Comparison of ENCODE assay signal across 20 mouse cellular contexts in genomic region chr14:62447214-62447548, GRCm38 (mm10). TPM values are rescaled to one million over a fixed set of nuclear protein-coding genes. Genes with fewer than 3 reads are reported as not detected.
DNase-seq lines count a peak whose midpoint lies in the region; ATAC-seq and TF ChIP-seq lines count a peak whose summit lies in the region.
"Had no signal": no experiment of that assay in that cellular context is flagged by ENCODE, and none has a peak within 500 bp of the region (broad histone marks: within the 10 kb centered on the region; RNA-seq: fewer than 3 reads in every experiment).

No protein-coding gene starts in this region.

- no peak for TF ChIP-seq POLR2A in brain, embryonic 14.5 days (IDR thresholded peaks at IDR 0.05; ENCODE audit: borderline replicate concordance, extremely low read depth, insufficient read depth, insufficient read length, poor library complexity, severe bottlenecking)
- no peak for TF ChIP-seq POLR2A in kidney, adult 2 months (IDR thresholded peaks at IDR 0.05; ENCODE audit: low read depth, low read length)

- H3K4me1 ChIP-seq in lung, embryonic 14.5 days (ENCODE audit: insufficient read depth) = no peaks in the 10 kb centered on the region
- H3K4me1 ChIP-seq in intestine, embryonic 16.5 days (ENCODE audit: control insufficient read depth, insufficient read depth, low read length) = peaks cover 6% of the 10 kb centered on the region; the same call in 1 of the 2 replicates
- peaks cover 3% of the 10 kb centered on the region; the same call in 1 of the 2 replicates for H3K4me1 ChIP-seq in kidney, adult 2 months (ENCODE audit: control insufficient read depth, insufficient read depth, low read length)
- H3K4me1 ChIP-seq: limb, embryonic 15.5 days had no signal

- no peak overlapping the region for H3K27ac ChIP-seq in lung, embryonic 14.5 days (ENCODE audit: low read depth)
- H3K27ac ChIP-seq in intestine, embryonic 16.5 days (ENCODE audit: low read length) = no peak overlapping the region
- no peak overlapping the region for H3K27ac ChIP-seq in kidney, adult 2 months (ENCODE audit: insufficient read depth, low read depth, low read length)
- H3K27ac ChIP-seq: limb, embryonic 15.5 days; neural tube, embryonic 13.5 days had no signal

- TF ChIP-seq CTCF in lung, embryonic 14.5 days (IDR thresholded peaks at IDR 0.05; ENCODE audit: low read depth) = no peak
- no peak for TF ChIP-seq CTCF in brain, embryonic 14.5 days (IDR thresholded peaks at IDR 0.05; ENCODE audit: borderline replicate concordance, extremely low read depth, insufficient read depth, insufficient read length)
- TF ChIP-seq CTCF in kidney, adult 2 months (conservative IDR thresholded peaks at IDR 0.05; ENCODE audit: insufficient read depth, insufficient read length, low read depth, low read length) = no peak

- no peaks in the 10 kb centered on the region for H3K36me3 ChIP-seq in lung, embryonic 14.5 days (ENCODE audit: insufficient read depth)
- no peaks in the 10 kb centered on the region for H3K36me3 ChIP-seq in intestine, embryonic 16.5 days (ENCODE audit: control insufficient read depth, insufficient read depth, low read length)
- H3K36me3 ChIP-seq in kidney, adult 2 months (ENCODE audit: control insufficient read depth, insufficient read depth, low read length) = no peaks in the 10 kb centered on the region
- H3K36me3 ChIP-seq: limb, embryonic 15.5 days; neural tube, embryonic 13.5 days had no signal

- DNase-seq in heart, adult 11 months = peak; percentile 23
- no peak for DNase-seq in heart, adult 18-20 months
- DNase-seq in lung, embryonic 14.5 days = peak; percentile 90
- DNase-seq in lung, adult 18-20 months = no peak
- DNase-seq in brain, embryonic 14.5 days (ENCODE audit: low read depth) = peak; percentile 92
- DNase-seq in kidney, adult 2 months = no peak
- DNase-seq: adrenal gland, postnatal 10 days; cerebellum, adult 11-12 months; heart, postnatal 4 days; kidney, adult 8-10 months; kidney, postnatal 25 days; right cerebral cortex, postnatal 25 days had no signal

- H3K9me3 ChIP-seq in lung, embryonic 14.5 days (ENCODE audit: low read depth, low read length) = no peaks in the 10 kb centered on the region
- H3K9me3 ChIP-seq in intestine, embryonic 16.5 days (ENCODE audit: control insufficient read depth, low read length) = no peaks in the 10 kb centered on the region
- H3K9me3 ChIP-seq: limb, embryonic 15.5 days; neural tube, embryonic 13.5 days had no signal

- ATAC-seq in lung, embryonic 14.5 days (ENCODE audit: insufficient read depth) = peak; percentile 86
- peak; percentile 71 for ATAC-seq in intestine, embryonic 16.5 days

- 43% methylated on average over 3 of the region's 3 CpGs for WGBS in lung, embryonic 14.5 days
- WGBS in intestine, embryonic 16.5 days = 57% methylated on average over 3 of the region's 3 CpGs
- WGBS in kidney, adult 2 months = 88% methylated on average over 3 of the region's 3 CpGs

- H3K27me3 ChIP-seq in lung, embryonic 14.5 days (ENCODE audit: insufficient read depth, low read length) = no peaks in the 10 kb centered on the region
- H3K27me3 ChIP-seq in intestine, embryonic 16.5 days (replicated peaks; ENCODE audit: control insufficient read depth, insufficient read depth, low read length) = no peaks in the 10 kb centered on the region
- H3K27me3 ChIP-seq in kidney, adult 2 months (replicated peaks; ENCODE audit: control insufficient read depth, insufficient read depth, low read length) = no peaks in the 10 kb centered on the region
- H3K27me3 ChIP-seq: limb, embryonic 15.5 days; neural tube, embryonic 13.5 days had no signal

- no peak overlapping the region for H3K4me3 ChIP-seq in lung, embryonic 14.5 days (ENCODE audit: low read depth, low read length)
- H3K4me3 ChIP-seq in intestine, embryonic 16.5 days (ENCODE audit: low read length) = no peak overlapping the region
- no peak overlapping the region for H3K4me3 ChIP-seq in kidney, adult 2 months (ENCODE audit: insufficient read depth, low read depth, low read length)
- H3K4me3 ChIP-seq: limb, embryonic 15.5 days; neural tube, embryonic 13.5 days had no signal

- no peak overlapping the region for H3K9ac ChIP-seq in lung, embryonic 14.5 days
- no peak overlapping the region for H3K9ac ChIP-seq in intestine, embryonic 16.5 days (ENCODE audit: low read depth, low read length)
- H3K9ac ChIP-seq: limb, embryonic 15.5 days; neural tube, embryonic 13.5 days had no signal

- no peak overlapping the region for H3K4me2 ChIP-seq in lung, embryonic 14.5 days
- H3K4me2 ChIP-seq in intestine, embryonic 16.5 days (ENCODE audit: low read depth, low read length) = no peak overlapping the region
- H3K4me2 ChIP-seq: limb, embryonic 15.5 days; neural tube, embryonic 13.5 days had no signal

RNA-seq across cellular contexts. Expression of gene Gucy1b2, which starts 8.9 kb away (rescaled TPM):
- total RNA-seq in heart, adult 18-20 months (2021) = under 1 TPM in 1 of 2 experiments, not detected in 1; 0.15 TPM
- 0.42 and 0.66 TPM in 2 replicates for polyA plus RNA-seq in lung, embryonic 14.5 days (2014; fragmentation: Nextera tagmentation; extraction: Ambion mirVana)
- 1.1 and 2.0 TPM in 2 replicates for polyA plus RNA-seq in brain, embryonic 14.5 days (2012; rRNA removed)
- 0.06 TPM in 1 of 2 replicates, not detected in the other for polyA plus RNA-seq in intestine, embryonic 16.5 days (2015; fragmentation: Nextera tagmentation; extraction: Ambion mirVana)
- 0.03 and 0.05 TPM in 2 replicates for polyA plus RNA-seq in kidney, adult 2 months (2012; rRNA removed)
- total RNA-seq: megakaryocyte-erythroid progenitor cell, adult 5-6 weeks had no signal
- polyA plus RNA-seq: C2C12; embryonic facial prominence, embryonic 11.5 days; gonadal fat pad, adult 2 months; liver, embryonic 16.5 days had no signal

Comparison
In these comparisons a context has a peak if more than half of its experiments do, and no peak if none do; other contexts are left out.
1. DNase-seq: peak in heart, adult 11 months (single experiment), lung, embryonic 14.5 days (single experiment) and brain, embryonic 14.5 days (single experiment); none in heart, adult 18-20 months (0 of 2), lung, adult 18-20 months (0 of 2) and kidney, adult 2 months (single experiment).